Mouse (Mus musculus) heart, postnatal 14 days (tissue): Measurements from ENCODE around the gene Lmbrd1. TPM values are rescaled to one million over a fixed set of nuclear protein-coding genes. Genes with fewer than 3 reads are reported as not detected.
"Not testable (repeated sequence)": the region's sequence is repeated elsewhere in the genome, so short reads cannot be mapped to it uniquely, and the experiment has no call there.

Experiments
- DNase-seq, 2 experiments: peaks; one replicate each; pipeline ENCODE4 v3.0.0; 2021 to 2022
- intact Hi-C: fragments of 180-260 bp; cut with DNase I; formaldehyde crosslinking; loops from one replicate; pipeline ENCODE4 v1.15.1; 2025
- total RNA-seq, 2 experiments: library from RNA; stranded (reverse); gene quantifications; 2 replicates each; pipeline ENCODE4 v1.2.3; 2021

Gene Lmbrd1
- total RNA-seq, 2 experiments from 2014 or later: 33.7 to 39.4 TPM

- intact Hi-C loops: loop anchor here (5.0 to 10.0 kb wide), 2 partner anchors 39 to 342 kb away; partner anchors contain the start of gene Lmbrd1
- DNase-seq: no peak
These were observed 37.9 kb downstream of the Lmbrd1 start for GRCm38 (mm10) chr1:24716301-24716700.

- DNase-seq: no peak
- intact Hi-C loops: loop anchor here (5.0 to 10.0 kb wide), 2 partner anchors 42 to 345 kb away; partner anchors contain the start of gene Lmbrd1
These were observed 41.2 kb downstream of the Lmbrd1 start for GRCm38 (mm10) chr1:24719621-24720020.

DNA sequence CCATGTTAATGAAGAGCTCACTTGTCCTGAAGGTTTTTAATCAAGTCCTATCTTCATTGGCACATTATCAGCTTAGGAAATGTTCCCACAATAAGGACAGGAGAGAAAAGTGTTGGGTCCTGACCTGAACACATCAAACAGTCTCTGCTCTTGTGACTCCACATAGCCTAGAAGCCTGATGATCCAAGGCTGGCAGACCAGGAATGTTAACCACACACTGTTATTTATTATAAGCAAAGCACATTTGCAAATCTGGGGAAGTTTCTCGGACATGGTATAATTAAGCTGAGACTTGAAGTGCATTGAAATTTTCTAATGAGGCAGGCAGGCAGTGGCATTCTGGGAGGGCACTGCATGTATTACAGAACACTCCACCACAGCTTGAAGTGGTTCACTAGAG, 41.8 kb downstream of the Lmbrd1 start:
- no peak for DNase-seq
- intact Hi-C loops: no loop called here

DNA sequence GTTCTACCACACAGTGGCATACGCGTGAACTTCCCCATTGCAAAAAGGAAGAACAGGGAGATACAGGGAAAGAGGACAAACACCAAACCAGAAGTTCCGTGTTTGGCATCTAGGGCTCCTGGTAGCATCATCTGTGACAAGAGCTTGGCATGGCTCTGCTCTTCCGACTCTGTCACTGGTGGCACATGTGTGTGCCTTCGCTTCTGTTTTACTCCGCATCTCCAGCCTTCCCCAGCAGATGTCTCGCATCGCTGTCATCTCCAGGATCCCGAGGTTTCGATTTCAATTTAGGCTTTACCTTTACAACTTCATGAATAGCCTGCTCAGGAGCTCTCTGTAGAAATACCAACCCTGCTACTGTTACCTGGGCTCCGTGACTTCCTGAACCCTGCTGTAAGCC, 51.4 kb downstream of the Lmbrd1 start:
- no peak for DNase-seq
- intact Hi-C loops: no loop called here

GRCm38 (mm10) chr1:24732286-24732685, 53.9 kb downstream of the Lmbrd1 start:
- intact Hi-C loops: no loop called here
- no peak for DNase-seq

GRCm38 (mm10) chr1:24734866-24735265, 56.4 kb downstream of the Lmbrd1 start:
- intact Hi-C loops: no loop called here
- DNase-seq: no peak

DNA sequence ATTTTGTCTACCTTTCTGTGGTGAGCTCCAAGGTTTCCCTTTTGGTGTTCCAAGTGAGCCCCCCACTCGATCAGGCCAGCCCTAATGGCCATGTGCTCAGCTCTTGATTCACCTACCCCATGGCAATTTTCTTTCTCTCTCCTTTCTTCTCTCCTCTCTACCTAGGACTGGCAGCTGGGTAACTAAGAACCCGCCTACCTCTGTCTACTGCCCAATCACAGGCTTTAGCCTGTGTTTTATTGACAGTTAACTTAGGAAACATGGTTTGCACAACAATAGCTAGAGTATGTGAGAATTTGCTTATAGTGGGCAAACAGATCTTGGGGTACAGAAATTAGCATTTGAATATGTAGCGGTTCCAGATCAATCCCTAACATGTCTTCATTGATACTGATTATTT, 62.5 kb downstream of the Lmbrd1 start:
- DNase-seq: no peak
- intact Hi-C loops: no loop called here

GRCm38 (mm10) chr1:24741552-24741951, 63.1 kb downstream of the Lmbrd1 start:
- intact Hi-C loops: no loop called here
- DNase-seq: no peak

DNA sequence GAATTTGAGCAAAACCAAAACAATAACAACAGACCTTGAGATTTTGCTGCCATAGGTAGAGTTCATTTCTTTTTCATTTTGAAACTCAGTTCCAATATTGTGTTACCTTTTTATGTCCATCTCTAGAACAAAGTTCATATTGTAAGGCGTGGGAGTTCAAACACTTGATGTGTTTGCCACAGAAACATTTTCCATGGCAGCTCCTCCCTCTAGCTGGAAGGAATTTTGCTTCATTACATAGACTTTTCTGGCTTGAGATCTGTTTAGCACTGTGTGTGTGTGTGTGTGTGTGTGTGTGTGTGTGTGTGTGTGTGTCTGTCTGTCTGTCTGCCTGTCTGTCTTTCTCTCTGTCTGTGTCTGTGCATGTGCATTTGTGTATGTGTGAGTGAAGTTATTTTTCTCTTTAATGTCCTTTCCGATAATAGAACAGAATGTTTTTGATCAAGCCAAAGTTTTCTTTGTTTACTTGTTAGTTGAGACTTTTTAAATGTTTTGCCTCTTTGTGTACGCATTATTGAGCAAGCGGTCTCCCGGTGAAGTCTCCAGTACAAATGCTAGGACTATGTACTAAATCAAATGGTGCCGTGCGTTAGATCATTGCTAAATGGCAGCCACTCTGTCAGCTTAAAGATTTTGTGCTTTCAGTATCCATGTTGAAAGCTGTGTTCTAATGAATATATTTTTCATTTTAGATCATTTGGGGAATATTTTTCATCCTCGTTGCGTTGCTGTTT, 64.9 kb downstream of the Lmbrd1 start:
- DNase-seq: no peak
- intact Hi-C loops: no loop called here

DNA sequence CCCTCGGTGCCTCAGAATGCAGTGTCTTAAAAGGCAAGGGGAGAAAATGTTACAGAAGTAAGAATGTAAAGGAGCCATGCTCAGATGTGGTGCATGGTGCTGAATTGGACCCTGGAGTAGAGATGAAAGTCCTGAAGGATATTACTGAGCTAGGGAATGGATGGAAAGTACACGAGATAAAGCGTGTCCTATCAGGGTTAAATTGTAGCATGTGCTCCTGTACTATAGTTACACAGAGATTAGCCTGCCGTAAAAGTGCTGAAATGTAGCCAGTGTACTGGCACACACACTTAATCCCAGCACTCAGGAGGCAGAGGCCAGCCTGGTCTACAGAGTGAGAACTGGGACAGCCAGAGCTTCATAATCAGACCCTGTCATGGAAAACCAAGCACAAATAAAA, 74.3 kb downstream of the Lmbrd1 start:
- intact Hi-C loops: no loop called here
- DNase-seq: no peak

GRCm38 (mm10) chr1:24758516-24758915, 80.1 kb downstream of the Lmbrd1 start:
- intact Hi-C loops: no loop called here
- DNase-seq: no peak

DNA sequence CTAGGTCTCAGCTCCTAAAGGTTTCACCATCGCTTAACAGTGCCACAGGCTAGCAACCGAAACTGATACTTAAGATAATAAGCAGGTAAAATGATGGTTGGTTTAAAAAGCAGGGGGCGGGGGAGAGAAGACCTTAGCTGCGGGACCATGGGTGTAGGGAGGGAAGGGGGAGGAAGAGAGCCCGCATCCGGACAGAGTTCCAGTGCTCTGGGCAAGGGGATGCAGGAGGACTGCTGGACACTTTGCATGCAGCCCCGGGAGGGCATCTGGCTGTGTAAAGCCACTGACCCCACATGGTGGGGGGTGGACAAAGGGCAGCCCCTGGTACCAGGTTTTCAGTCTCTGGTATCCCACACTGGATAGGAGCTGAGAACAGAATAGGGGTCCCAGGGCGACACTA, 88.0 kb downstream of the Lmbrd1 start:
- intact Hi-C loops: no loop called here

DNA sequence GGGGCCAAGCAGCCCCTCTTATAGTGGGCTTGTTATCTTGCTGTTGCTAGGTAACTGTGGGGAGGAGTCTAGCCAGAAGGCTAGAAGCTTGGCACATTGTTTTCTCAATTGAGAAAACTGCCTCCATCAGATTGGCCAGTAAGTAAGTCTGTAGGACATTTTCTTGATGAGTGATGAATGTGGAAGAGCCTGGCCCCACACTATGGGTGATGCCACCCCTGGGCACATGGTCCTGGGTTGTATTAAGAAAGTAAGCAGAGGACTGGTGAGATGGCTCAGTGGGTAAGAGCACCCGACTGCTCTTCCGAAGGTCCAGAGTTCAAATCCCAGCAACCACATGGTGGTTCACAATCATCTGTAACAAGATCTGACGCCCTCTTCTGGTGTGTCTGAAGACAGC, 88.8 kb downstream of the Lmbrd1 start:
- intact Hi-C loops, DNase-seq: not testable (repeated sequence)

More for the DNA sequence above, 88.0 kb downstream of the Lmbrd1 start:
- no peak for DNase-seq

DNA sequence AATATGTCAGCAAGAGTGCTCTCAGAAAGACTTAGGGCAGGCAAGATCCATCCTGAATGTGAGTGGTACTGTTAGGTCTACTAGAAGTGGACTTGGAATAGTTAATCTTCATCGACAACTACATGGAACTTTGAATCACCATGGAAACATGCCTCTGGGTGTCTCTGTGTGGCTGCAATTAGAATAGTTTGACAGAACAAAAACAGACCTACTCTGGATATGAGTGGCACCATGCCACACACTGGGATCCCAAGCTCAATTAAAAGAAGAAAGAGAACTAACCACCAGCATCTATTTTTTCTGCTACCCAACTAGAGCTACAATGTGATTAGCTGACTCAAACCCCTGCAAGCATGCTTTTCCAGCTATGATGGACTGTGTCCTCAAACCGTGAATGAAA, 95.2 kb downstream of the Lmbrd1 start:
- DNase-seq: no peak
- intact Hi-C loops: no loop called here

GRCm38 (mm10) chr1:24776576-24776975, 98.1 kb downstream of the Lmbrd1 start:
- DNase-seq: no peak
- intact Hi-C loops: no loop called here

DNA sequence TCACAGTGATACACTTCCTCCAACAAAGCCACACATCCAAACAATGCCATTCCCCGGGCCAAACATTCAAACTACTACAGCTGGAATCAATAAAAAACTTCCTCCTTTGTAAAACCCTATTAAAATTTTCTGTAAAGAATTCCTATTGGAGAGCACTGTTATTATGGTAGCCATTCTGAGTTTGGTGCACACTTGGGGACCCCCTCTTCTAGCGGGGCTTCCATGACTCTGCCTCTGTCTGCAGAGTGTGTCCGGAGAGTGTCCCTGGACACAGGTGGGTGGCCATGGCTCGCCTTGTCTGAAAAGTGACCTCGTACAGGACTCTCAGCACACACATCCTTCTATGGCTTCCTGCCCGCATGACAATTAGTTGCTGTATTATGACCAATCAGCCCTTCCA, 114.7 kb downstream of the Lmbrd1 start:
- DNase-seq: no peak
- intact Hi-C loops: no loop called here

GRCm38 (mm10) chr1:24807971-24808370, 129.5 kb downstream of the Lmbrd1 start:
- intact Hi-C loops, DNase-seq: not testable (repeated sequence)

Other genes with a start within 250 kb of the Lmbrd1 start
- under 1 TPM in 1 of 2 experiments, not detected in 1; 0.10 TPM for gene Col19a1, start 91.2 kb upstream of the Lmbrd1 start, total RNA-seq